Mouse (Mus musculus): ENCODE measurements at regions not wholly inside any gene's neighbourhood (a gene's known extent, or its start where the extent isn't known, plus 50 kb on each side); places are given as distances from the start of the nearest gene placed in this dataset.
A peak's percentile ranks its signal among the peaks of the same experiment; 100 is the strongest.

- Histone ChIP-seq H3K79me2 (ENCODE audit: control insufficient read depth, insufficient read depth) (no peaks in the 10 kb centered on the region), H3K36me3 (ENCODE audit: control insufficient read depth, insufficient read depth) (no peaks in the 10 kb centered on the region), H3K4me2 (ENCODE audit: low read depth) (no peak overlapping the region), H3K27me3 (ENCODE audit: control insufficient read depth, insufficient read depth, insufficient read length) (no peaks in the 10 kb centered on the region), H3K4me3 (no peak overlapping the region), H3ac (ENCODE audit: control insufficient read depth, insufficient read length) (no peak overlapping the region)
- TF ChIP-seq E2F4 (IDR thresholded peaks at IDR 0.05; ENCODE audit: insufficient read depth), result no peak
- no peak for TF ChIP-seq TCF12 (IDR thresholded peaks at IDR 0.05; ENCODE audit: insufficient read depth, poor library complexity, severe bottlenecking)
- TF ChIP-seq MYOG (IDR thresholded peaks at IDR 0.05; ENCODE audit: control insufficient read depth in 1 of 3, insufficient read depth in 1 of 3, insufficient read length in 2 of 3, low read depth in 2 of 3), result no peak
These were observed 135.0 kb upstream of the Spin1 start for GRCm38 (mm10) chr13:50965678-50966077.

GRCm38 (mm10) chr13:50966826-50967225 is 133.9 kb upstream of the Spin1 start:
- TF ChIP-seq SRF (IDR thresholded peaks at IDR 0.05; ENCODE audit: control insufficient read depth, insufficient read length, low read depth) (no peak), E2F4 (IDR thresholded peaks at IDR 0.05; ENCODE audit: insufficient read depth) (no peak), MYOG (IDR thresholded peaks at IDR 0.05; ENCODE audit: control insufficient read depth in 1 of 3, insufficient read depth in 1 of 3, insufficient read length in 2 of 3, low read depth in 2 of 3) (no peak), USF1 (IDR thresholded peaks at IDR 0.05; ENCODE audit: low read depth) (no peak), TCF12 (IDR thresholded peaks at IDR 0.05; ENCODE audit: insufficient read depth, poor library complexity, severe bottlenecking) (no peak), POLR2AphosphoS2 (IDR thresholded peaks at IDR 0.05; ENCODE audit: insufficient read length, low read depth) (no peak), CEBPB (IDR thresholded peaks at IDR 0.05; ENCODE audit: insufficient read depth, poor library complexity, severe bottlenecking) (no peak), POLR2A (IDR thresholded peaks at IDR 0.05; ENCODE audit: insufficient read length, low read depth) (no peak), MAX (IDR thresholded peaks at IDR 0.05; ENCODE audit: low read depth) (no peak), REST (IDR thresholded peaks at IDR 0.05; ENCODE audit: insufficient read depth, insufficient read length) (no peak), TCF3 (IDR thresholded peaks at IDR 0.05; ENCODE audit: insufficient read length, low read depth) (no peak), MYOD1 (IDR thresholded peaks at IDR 0.05; ENCODE audit: control insufficient read depth in 1 of 3, insufficient read length in 2 of 3, low read depth in 2 of 3) (no peak)
- Histone ChIP-seq H3K79me2 (ENCODE audit: control insufficient read depth, insufficient read depth) (no peaks in the 10 kb centered on the region), H3K4me3 (no peak overlapping the region), H3ac (ENCODE audit: control insufficient read depth, insufficient read length) (no peak overlapping the region), H3K4me2 (ENCODE audit: low read depth) (no peak overlapping the region), H3K36me3 (ENCODE audit: control insufficient read depth, insufficient read depth) (no peaks in the 10 kb centered on the region), H3K27me3 (ENCODE audit: control insufficient read depth, insufficient read depth, insufficient read length) (no peaks in the 10 kb centered on the region)

- Histone ChIP-seq H3K36me3 (ENCODE audit: control insufficient read depth, insufficient read depth) (no peaks in the 10 kb centered on the region), H3K4me3 (no peak overlapping the region), H3ac (ENCODE audit: control insufficient read depth, insufficient read length) (no peak overlapping the region), H3K79me2 (ENCODE audit: control insufficient read depth, insufficient read depth) (no peaks in the 10 kb centered on the region), H3K4me2 (ENCODE audit: low read depth) (no peak overlapping the region), H3K27me3 (ENCODE audit: control insufficient read depth, insufficient read depth, insufficient read length) (no peaks in the 10 kb centered on the region)
- TF ChIP-seq CEBPB (IDR thresholded peaks at IDR 0.05; ENCODE audit: insufficient read depth, poor library complexity, severe bottlenecking), result no peak
- no peak for TF ChIP-seq MYOD1 (IDR thresholded peaks at IDR 0.05; ENCODE audit: control insufficient read depth in 1 of 3, insufficient read length in 2 of 3, low read depth in 2 of 3)
- no peak for TF ChIP-seq MYOG (IDR thresholded peaks at IDR 0.05; ENCODE audit: control insufficient read depth in 1 of 3, insufficient read depth in 1 of 3, insufficient read length in 2 of 3, low read depth in 2 of 3)
- no peak for TF ChIP-seq POLR2A (IDR thresholded peaks at IDR 0.05; ENCODE audit: insufficient read length, low read depth)
- TF ChIP-seq SRF (IDR thresholded peaks at IDR 0.05; ENCODE audit: control insufficient read depth, insufficient read length, low read depth), result no peak
- no peak for TF ChIP-seq REST (IDR thresholded peaks at IDR 0.05; ENCODE audit: insufficient read depth, insufficient read length)
- no peak for TF ChIP-seq POLR2AphosphoS2 (IDR thresholded peaks at IDR 0.05; ENCODE audit: insufficient read length, low read depth)
- TF ChIP-seq E2F4 (IDR thresholded peaks at IDR 0.05; ENCODE audit: insufficient read depth), result no peak
- no peak for TF ChIP-seq TCF3 (IDR thresholded peaks at IDR 0.05; ENCODE audit: insufficient read length, low read depth)
- no peak for TF ChIP-seq MAX (IDR thresholded peaks at IDR 0.05; ENCODE audit: low read depth)
- no peak for TF ChIP-seq TCF12 (IDR thresholded peaks at IDR 0.05; ENCODE audit: insufficient read depth, poor library complexity, severe bottlenecking)
- TF ChIP-seq USF1 (IDR thresholded peaks at IDR 0.05; ENCODE audit: low read depth), result no peak
These were observed 127.3 kb upstream of the Spin1 start for GRCm38 (mm10) chr13:50973379-50973778.

- TF ChIP-seq MYOG (IDR thresholded peaks at IDR 0.05; ENCODE audit: control insufficient read depth in 1 of 3, insufficient read depth in 1 of 3, insufficient read length in 2 of 3, low read depth in 2 of 3) (peak; percentile 5 to 92 (median 74)), TCF3 (IDR thresholded peaks at IDR 0.05; ENCODE audit: insufficient read length, low read depth) (peak; percentile 70), USF1 (IDR thresholded peaks at IDR 0.05; ENCODE audit: low read depth) (no peak), POLR2A (IDR thresholded peaks at IDR 0.05; ENCODE audit: insufficient read length, low read depth) (no peak), REST (IDR thresholded peaks at IDR 0.05; ENCODE audit: insufficient read depth, insufficient read length) (no peak), TCF12 (IDR thresholded peaks at IDR 0.05; ENCODE audit: insufficient read depth, poor library complexity, severe bottlenecking) (peak; percentile 11), E2F4 (IDR thresholded peaks at IDR 0.05; ENCODE audit: insufficient read depth) (no peak), MYOD1 (IDR thresholded peaks at IDR 0.05; ENCODE audit: control insufficient read depth in 1 of 3, insufficient read length in 2 of 3, low read depth in 2 of 3) (peak; percentile 5 to 97 (median 96)), SRF (IDR thresholded peaks at IDR 0.05; ENCODE audit: control insufficient read depth, insufficient read length, low read depth) (no peak), CEBPB (IDR thresholded peaks at IDR 0.05; ENCODE audit: insufficient read depth, poor library complexity, severe bottlenecking) (no peak), POLR2AphosphoS2 (IDR thresholded peaks at IDR 0.05; ENCODE audit: insufficient read length, low read depth) (no peak), MAX (IDR thresholded peaks at IDR 0.05; ENCODE audit: low read depth) (no peak)
- H3K4me3 ChIP-seq, result no peak overlapping the region
- H3K4me2 ChIP-seq (ENCODE audit: low read depth), result peak overlapping the region; percentile 42
- no peaks in the 10 kb centered on the region for H3K36me3 ChIP-seq (ENCODE audit: control insufficient read depth, insufficient read depth)
- H3K79me2 ChIP-seq (ENCODE audit: control insufficient read depth, insufficient read depth), result no peaks in the 10 kb centered on the region
- no peaks in the 10 kb centered on the region for H3K27me3 ChIP-seq (ENCODE audit: control insufficient read depth, insufficient read depth, insufficient read length)
- H3ac ChIP-seq (ENCODE audit: control insufficient read depth, insufficient read length), result no peak overlapping the region
These were observed 125.3 kb upstream of the Spin1 start for GRCm38 (mm10) chr13:50975306-50975920.

Measured in myocyte (in vitro differentiated cells).